Mouse (Mus musculus) forebrain, embryonic 14.5 days (tissue): Measurements from ENCODE around the gene Gfer. TPM values are rescaled to one million over a fixed set of nuclear protein-coding genes. Genes with fewer than 3 reads are reported as not detected.
"Not testable (repeated sequence)": the region's sequence is repeated elsewhere in the genome, so short reads cannot be mapped to it uniquely, and the experiment has no call there.

Experiments used
- ATAC-seq: fragments of 200-750 bp; cut with Nextera tagmentation; 2 replicates; pipeline ENCODE4 v1.8.0; 2017; ENCODE audit warnings: mild to moderate bottlenecking, moderate library complexity
- DNase-seq: peaks from one replicate; pipeline ENCODE4 v3.0.0-alpha.2; 2015; ENCODE audit warnings: low spot score
- H3K27ac ChIP-seq: fragments of 300-500 bp; sonication (generic); 2 replicates; pipeline ENCODE4 v1.5.1; 2014; ENCODE audit warnings: low read depth, mild to moderate bottlenecking, control low read depth, low read length, moderate library complexity
- H3K27me3 ChIP-seq: fragments of 300-500 bp; sonication (generic); replicated peaks from 2 replicates; pipeline ENCODE4 v1.6.1; 2014; ENCODE audit warnings: low read length, control low read depth, mixed read lengths; ENCODE audit not compliant: control insufficient read depth, insufficient read depth
- H3K36me3 ChIP-seq: fragments of 300-500 bp; sonication (generic); 2 replicates; pipeline ENCODE4 v1.6.1; 2014; ENCODE audit warnings: low read length, control low read depth; ENCODE audit not compliant: control insufficient read depth, insufficient read depth
- H3K4me1 ChIP-seq: fragments of 300-500 bp; sonication (generic); 2 replicates; pipeline ENCODE4 v1.6.1; 2014; ENCODE audit warnings: antibody characterized with exemption, low read length, control low read depth; ENCODE audit not compliant: control insufficient read depth, insufficient read depth
- H3K4me2 ChIP-seq: fragments of 300-500 bp; sonication (generic); 2 replicates; pipeline ENCODE4 v1.6.1; 2014; ENCODE audit warnings: mild to moderate bottlenecking, control low read depth, low read length
- H3K4me3 ChIP-seq: fragments of 300-500 bp; sonication (generic); 2 replicates; pipeline ENCODE4 v1.5.1; 2014; ENCODE audit warnings: low read depth, low read length, control low read depth
- H3K9ac ChIP-seq: fragments of 300-500 bp; sonication (generic); 2 replicates; pipeline ENCODE4 v1.6.1; 2014; ENCODE audit warnings: mild to moderate bottlenecking, low read length, control low read depth, moderate library complexity
- H3K9me3 ChIP-seq: fragments of 300-500 bp; sonication (generic); replicated peaks from 2 replicates; pipeline ENCODE4 v1.6.1; 2016; ENCODE audit warnings: low read length, control low read depth, mixed read lengths; ENCODE audit not compliant: control insufficient read depth
- WGBS: fragments of 180-500 bp; shearing (Covaris S2); extraction: QIAGEN DNeasy Blood & Tissue Kit; methylation state at CpG from one replicate; pipeline ENCODE4 v1.1.7; 2014; 5-methylcytosine and 5-hydroxymethylcytosine counted together
- polyA plus RNA-seq: library from polyadenylated mRNA; unstranded; fragments of >200 nt; fragmentation: Nextera tagmentation; extraction: Ambion mirVana; gene quantifications from 2 replicates; pipeline ENCODE4 v1.2.1, GENCODE M21; 2014

Gene Gfer
- polyA plus RNA-seq, 1 experiment from 2014 or later, result 37.7 TPM

DNA sequence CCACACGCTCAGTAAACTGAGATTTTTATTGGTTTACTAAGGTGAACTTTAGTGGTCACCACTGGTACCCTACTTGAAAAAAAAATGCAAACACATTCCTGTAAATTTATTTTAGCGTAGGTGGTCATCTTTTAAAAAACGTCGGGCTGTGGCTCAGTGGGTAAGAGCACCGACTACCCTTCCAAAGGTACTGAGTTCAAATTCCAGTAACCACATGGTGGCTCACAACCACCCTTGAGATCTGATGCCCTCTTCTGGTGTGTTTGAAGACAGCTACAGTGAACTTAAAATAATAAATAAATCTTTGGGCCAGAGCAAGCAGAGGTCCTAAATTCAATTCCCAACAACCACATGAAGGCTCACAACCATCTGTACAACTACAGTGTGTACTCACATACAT is 23.0 kb upstream of the Gfer start:
- not testable (repeated sequence) for H3K27ac ChIP-seq, ATAC-seq, H3K9me3 ChIP-seq, DNase-seq, H3K27me3 ChIP-seq
- 67% methylated on average over 5 of the region's 5 CpGs for WGBS
- Histone ChIP-seq H3K36me3 (peaks cover 39% of the 10 kb centered on the region), H3K4me3 (peak overlapping the region; percentile 64), H3K9ac (peak overlapping the region; percentile 93; the same call in 1 of the 2 replicates), H3K4me1 (peaks cover 16% of the 10 kb centered on the region), H3K4me2 (peak overlapping the region; percentile 57)

DNA sequence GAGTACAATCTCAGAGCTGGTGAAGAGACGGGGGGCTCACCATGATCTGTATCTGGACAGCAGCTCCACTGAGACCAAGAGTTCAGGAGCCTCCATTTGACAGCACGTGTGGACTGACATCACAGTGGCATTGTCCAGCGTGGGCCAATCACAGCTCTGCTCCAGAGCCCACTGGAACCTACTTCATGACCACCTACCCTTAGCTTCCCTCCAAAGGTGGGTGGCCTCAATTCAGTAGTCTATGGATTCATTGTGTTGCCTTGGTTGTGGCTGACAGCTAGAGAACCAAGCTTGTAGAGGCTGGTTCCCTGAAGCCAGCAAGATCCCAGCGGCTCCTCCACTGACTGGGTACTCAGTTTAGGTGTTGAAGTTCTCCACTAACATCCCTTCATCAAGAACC is 22.0 kb upstream of the Gfer start, which contains the start of the genes Rnf151 and Rps2:
Rnf151 (minus strand) TSS at position 121 of the 400 bp plus-strand sequence.
Rps2 (plus strand) TSS at position 174 of the 400 bp plus-strand sequence.
- 86% methylated on average over 4 of the region's 4 CpGs for WGBS
- Histone ChIP-seq H3K4me2 (peak within 1 kb of the TSS; percentile 57), H3K9ac (no peak within 1 kb of the TSS), H3K4me1 (peaks cover 8% of the 10 kb centered on the region), H3K36me3 (peaks cover 39% of the 10 kb centered on the region), H3K9me3 (no peaks in the 10 kb centered on the region), H3K27me3 (no peaks in the 10 kb centered on the region), H3K27ac (no peak within 1 kb of the TSS), H3K4me3 (peak within 1 kb of the TSS; percentile 64)
- ATAC-seq (no peak), DNase-seq (no peak)

DNA sequence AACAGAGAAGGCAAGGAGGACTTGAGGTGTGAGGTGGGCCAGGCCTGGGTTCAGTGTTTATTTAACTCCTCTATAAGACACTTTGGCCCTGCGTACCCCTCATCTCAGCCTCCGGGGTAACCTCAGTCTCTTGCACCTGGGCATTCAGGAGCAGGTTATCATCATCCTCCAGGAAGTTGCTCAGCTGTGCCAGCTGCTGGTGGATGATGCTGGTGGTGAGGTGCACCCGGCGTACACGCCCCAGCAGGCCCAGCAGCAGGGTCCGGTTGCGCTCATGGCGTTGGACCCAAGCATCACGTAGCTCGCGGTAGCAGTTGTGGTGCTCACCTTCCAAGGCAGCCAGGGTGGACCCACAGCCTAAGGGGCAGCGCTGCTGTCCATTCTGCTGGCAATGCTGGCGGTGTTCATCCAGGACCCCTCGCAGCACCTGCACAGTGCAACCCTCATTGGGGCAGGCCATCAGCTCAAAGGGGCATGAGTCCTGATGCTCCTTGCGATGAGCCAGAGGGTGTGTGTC is 20.3 kb upstream of the Gfer start:
- Histone ChIP-seq H3K4me3 (no peak overlapping the region), H3K27me3 (no peaks in the 10 kb centered on the region), H3K4me2 (no peak overlapping the region), H3K9me3 (no peaks in the 10 kb centered on the region), H3K36me3 (peaks cover 24% of the 10 kb centered on the region), H3K27ac (no peak overlapping the region), H3K9ac (no peak overlapping the region), H3K4me1 (peaks cover 5% of the 10 kb centered on the region)
- DNase-seq (no peak), ATAC-seq (no peak)
- WGBS, result 95% methylated on average over 15 of the region's 15 CpGs

GRCm38 (mm10) chr17:24715556-24715955 is 19.6 kb upstream of the Gfer start:
- no peak for ATAC-seq
- Histone ChIP-seq H3K4me3 (no peak overlapping the region), H3K9ac (no peak overlapping the region), H3K27me3 (no peaks in the 10 kb centered on the region), H3K4me2 (no peak overlapping the region), H3K36me3 (peaks cover 20% of the 10 kb centered on the region), H3K27ac (no peak overlapping the region), H3K9me3 (no peaks in the 10 kb centered on the region), H3K4me1 (peaks cover 4% of the 10 kb centered on the region; the same call in 1 of the 2 replicates)
- no peak for DNase-seq
- 41% methylated on average over 6 of the region's 6 CpGs for WGBS

- peaks cover 2% of the 10 kb centered on the region for H3K4me1 ChIP-seq
- WGBS, result 35% methylated on average over 2 of the region's 2 CpGs
These were observed 12.7 kb upstream of the Gfer start for GRCm38 (mm10) chr17:24708646-24709045.

DNA sequence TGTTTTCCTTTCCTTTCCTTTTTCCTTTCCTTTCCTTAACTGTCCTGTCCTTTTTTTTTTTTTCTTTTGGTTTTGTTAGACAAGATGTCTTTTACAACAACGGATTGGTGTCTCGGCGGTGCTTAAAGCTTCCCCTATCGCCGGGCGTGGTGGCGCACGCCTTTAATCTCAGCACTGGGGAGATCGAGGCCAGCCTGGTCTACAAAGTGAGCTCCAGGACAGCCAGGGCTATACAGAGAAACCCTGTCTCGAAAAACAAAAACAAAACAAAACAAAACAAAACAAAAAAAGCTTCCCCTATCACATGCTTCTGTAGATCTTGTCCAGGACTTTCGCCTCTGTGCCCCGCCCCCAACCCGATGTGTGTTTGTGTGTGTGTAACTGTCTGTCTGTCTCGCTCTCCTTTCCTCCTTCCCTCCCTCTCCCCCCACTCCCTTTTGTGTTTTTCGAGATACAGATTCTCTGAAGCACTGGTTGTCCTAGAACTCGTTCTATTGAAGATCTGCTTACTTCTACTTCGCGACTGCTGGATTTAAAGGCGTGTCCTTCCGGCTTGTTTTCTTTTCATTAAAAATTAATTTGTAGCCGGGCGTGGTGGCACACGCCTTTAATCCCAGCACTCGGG is 12.0 kb upstream of the Gfer start:
- DNase-seq, result no peak
- no peaks in the 10 kb centered on the region for H3K9me3 ChIP-seq
- peak overlapping the region; percentile 81 for H3K4me2 ChIP-seq
- H3K9ac ChIP-seq, result peak overlapping the region; percentile 69
- peaks cover 18% of the 10 kb centered on the region for H3K36me3 ChIP-seq
- peaks cover 2% of the 10 kb centered on the region for H3K4me1 ChIP-seq
- H3K27me3 ChIP-seq, result no peaks in the 10 kb centered on the region
- H3K4me3 ChIP-seq, result peak overlapping the region; percentile 65
- peak; percentile 57 for ATAC-seq
- H3K27ac ChIP-seq, result peak overlapping the region; percentile 72; the same call in 1 of the 2 replicates
- 7% methylated on average over 24 of the region's 24 CpGs for WGBS

More at GRCm38 (mm10) chr17:24708646-24709045, 12.7 kb upstream of the Gfer start:
- no peak overlapping the region for H3K9ac ChIP-seq
- no peak overlapping the region for H3K27ac ChIP-seq
- H3K4me3 ChIP-seq, result no peak overlapping the region
- ATAC-seq (no peak), DNase-seq (peak; percentile 57)
- no peaks in the 10 kb centered on the region for H3K27me3 ChIP-seq
- H3K36me3 ChIP-seq, result peaks cover 14% of the 10 kb centered on the region
- no peak overlapping the region for H3K4me2 ChIP-seq
- H3K9me3 ChIP-seq, result no peaks in the 10 kb centered on the region

- WGBS, result 4% methylated on average over 32 of the region's 32 CpGs
- Histone ChIP-seq H3K4me1 (peaks cover 2% of the 10 kb centered on the region), H3K4me3 (peak within 1 kb of the TSS; percentile 65), H3K36me3 (peaks cover 25% of the 10 kb centered on the region), H3K9ac (peak within 1 kb of the TSS; percentile 69), H3K4me2 (peak within 1 kb of the TSS; percentile 81), H3K9me3 (no peaks in the 10 kb centered on the region), H3K27ac (peak within 1 kb of the TSS; percentile 72), H3K27me3 (no peaks in the 10 kb centered on the region)
- ATAC-seq (peak; percentile 96), DNase-seq (peak; percentile 98)
These were observed 11.2 kb upstream of the Gfer start, which contains the start of gene Tbl3 for GRCm38 (mm10) chr17:24706982-24707800. TSS of gene Tbl3 (minus strand) at chr17:24707660.

- no peaks in the 10 kb centered on the region for H3K27me3 ChIP-seq
- DNase-seq (no peak), ATAC-seq (no peak)
- no peak overlapping the region for H3K27ac ChIP-seq
- H3K4me1 ChIP-seq, result peaks cover 2% of the 10 kb centered on the region
- no peak overlapping the region for H3K4me2 ChIP-seq
- no peak overlapping the region for H3K9ac ChIP-seq
- no peaks in the 10 kb centered on the region for H3K9me3 ChIP-seq
- no peak overlapping the region for H3K4me3 ChIP-seq
- WGBS, result 95% methylated on average over 3 of the region's 3 CpGs
- peaks cover 38% of the 10 kb centered on the region for H3K36me3 ChIP-seq
These were observed 9.9 kb upstream of the Gfer start for GRCm38 (mm10) chr17:24705821-24706220.
